Mouse (Mus musculus) frontal cortex, postnatal 36 days (tissue): ENCODE data around the gene Gm37596.
"Not testable (repeated sequence)": the region's sequence is repeated elsewhere in the genome, so short reads cannot be mapped to it uniquely, and the experiment has no call there.

ENCODE experiments used
- DNase-seq, 2 experiments: peaks; one replicate each; pipeline ENCODE4 v3.0.0; 2022; ENCODE audit warnings: low spot score in 2 of 2

Gene Gm37596

DNA sequence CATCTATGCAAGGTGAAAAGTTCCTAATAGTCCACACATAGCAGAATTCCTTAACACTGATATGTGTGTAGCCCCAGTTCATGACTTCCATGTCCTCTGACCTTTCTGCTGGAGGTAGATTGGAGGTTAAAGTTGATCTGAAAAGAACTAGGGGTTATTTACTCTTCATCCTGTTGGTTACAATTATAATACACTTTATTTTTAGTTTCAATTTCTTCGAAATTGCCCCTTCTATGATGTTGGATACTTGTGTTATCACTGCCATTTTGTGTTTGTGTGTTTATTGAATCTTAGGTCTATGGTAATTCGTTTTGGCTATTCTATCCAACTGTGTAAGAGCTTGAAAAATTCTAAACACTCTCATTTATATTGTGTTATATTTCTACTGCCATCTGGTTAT, at the start of gene Gm37596:
TSS of gene Gm37596 (minus strand) at position 101 of the 400 bp plus-strand sequence.
- not testable (repeated sequence) for DNase-seq

DNA sequence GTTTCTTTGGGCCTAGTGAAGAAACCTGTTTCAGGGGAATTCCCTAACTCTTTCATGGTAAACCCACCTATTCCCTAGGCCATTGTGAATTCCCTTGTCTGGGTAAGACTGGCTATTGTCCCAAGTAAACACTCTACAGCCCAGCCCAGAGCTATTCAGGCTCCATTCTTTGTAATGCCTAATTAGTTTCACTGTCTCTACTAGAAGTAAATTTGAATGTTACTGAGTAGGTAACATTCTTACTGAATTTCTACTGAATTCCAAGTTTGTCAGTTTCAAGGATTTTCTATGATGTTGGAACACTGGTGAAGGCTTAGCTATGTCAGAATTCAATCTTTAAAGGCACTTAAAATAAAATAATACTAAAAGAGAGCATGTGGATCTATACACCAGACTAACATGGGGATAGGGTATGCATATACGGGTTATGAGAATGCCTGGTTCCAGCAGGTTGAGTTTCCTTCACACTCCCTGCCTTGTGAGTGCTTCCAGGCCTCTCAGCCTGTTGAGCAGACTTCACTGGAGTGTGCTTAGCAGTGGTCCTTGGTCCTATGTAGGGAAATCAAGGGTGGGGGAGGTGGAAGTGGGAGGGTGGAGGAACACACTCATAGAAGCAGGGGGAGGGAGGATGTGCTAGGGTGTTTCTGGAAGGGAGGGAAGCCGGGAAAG, 16.2 kb upstream of the Gm37596 start:
- DNase-seq = not testable (repeated sequence)

DNA sequence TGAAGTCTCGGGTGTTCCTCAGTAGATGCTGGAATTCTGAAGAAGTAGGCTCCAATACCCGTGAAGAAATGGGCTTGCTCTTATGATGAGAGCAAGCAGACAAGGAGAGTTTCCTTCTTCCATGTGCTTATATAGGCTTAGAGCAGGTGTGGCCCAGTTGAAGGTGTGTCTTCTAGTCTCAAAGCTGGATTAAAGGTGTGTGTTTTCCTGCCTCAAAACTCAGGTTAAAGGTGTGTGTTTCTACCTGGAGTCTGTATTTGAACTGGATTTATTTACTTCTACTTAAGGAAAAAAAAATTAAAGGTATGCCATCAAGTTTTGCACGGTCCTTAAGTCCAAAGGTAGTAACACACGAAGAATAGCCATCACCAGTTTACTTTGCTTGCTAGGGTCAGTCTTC, 16.7 kb downstream of the Gm37596 start, which contains the start of gene Tdpoz1:
TSS of gene Tdpoz1 (minus strand) at position 101 of the 400 bp plus-strand sequence.
- DNase-seq = not testable (repeated sequence)

DNA sequence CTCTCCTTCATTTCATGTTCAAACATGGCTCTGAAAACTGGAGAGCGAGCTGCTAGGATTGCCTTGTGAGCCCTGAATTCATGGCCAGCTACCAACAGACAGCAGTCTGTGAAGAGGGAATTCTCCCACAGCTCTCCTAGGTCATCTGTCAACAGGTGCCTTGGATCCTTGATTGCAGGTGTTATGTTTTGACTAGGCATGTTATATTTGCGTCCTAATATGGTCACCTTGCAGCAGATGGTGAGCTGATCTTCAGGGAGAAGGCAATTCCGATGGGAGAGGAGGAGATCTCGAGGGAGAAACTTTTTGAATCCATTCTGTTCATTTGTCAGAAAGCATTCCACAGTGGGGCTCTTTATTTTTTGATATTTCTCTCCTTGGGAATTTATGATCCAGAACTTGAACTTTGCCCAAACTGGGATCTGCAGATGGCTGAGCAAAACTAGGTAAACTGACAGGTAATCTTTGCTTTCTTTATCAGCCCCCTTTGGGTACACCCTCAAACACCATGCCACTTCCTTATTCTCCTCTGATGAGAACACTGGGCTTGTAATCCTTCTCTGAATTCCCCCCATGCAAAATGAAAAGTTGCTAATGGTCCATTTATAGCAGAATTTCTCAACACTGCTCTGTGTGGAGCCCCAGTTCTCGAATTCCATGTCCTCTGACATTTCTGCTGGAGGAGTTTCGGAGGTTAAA, 21.9 kb downstream of the Gm37596 start:
- DNase-seq = not testable (repeated sequence)

DNA sequence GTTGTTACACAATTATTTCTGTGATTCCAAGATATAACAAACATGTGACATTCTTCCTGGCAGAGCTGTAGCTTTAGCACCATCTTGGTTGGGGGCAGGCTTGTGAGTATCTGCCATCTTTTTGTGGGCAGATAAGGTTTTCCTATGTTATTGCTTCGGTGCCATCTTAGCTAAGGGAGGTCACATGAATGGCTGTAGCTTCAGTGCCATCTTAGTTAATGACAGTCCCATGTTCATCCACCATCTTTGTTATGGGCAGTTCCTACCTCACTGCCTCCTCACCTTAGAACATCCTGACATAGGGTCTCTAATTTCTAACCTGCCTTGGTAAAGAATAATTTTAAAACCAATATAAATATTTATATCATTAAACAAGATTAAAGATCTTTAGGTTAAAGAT, 38.6 kb downstream of the Gm37596 start:
- no peak for DNase-seq

DNA sequence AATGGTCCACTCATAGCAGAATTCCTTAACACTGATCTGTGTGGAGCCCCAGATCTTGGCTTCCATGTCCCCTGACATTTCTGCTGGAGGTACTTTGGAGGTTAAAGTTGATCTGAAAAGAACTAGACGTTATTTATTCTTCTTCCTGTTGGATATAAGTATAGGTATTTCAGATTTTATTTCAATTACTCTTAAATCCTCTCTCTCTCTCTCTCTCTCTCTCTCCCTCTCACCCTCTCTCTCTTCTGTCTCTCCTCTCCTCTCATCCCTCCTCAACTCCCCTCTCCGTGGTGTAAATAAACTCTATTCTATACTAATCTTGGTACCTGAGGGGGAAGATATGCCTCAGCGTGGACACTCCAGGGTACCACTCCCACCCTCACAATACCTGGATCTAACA, 40.3 kb downstream of the Gm37596 start, which contains the start of gene Tdpoz2:
TSS of gene Tdpoz2 (minus strand) at position 101 of the 400 bp plus-strand sequence.
- no peak for DNase-seq
